Mouse (Mus musculus) kidney, postnatal 0 days (tissue): Measurements from ENCODE around the gene Krtap1-3. TPM values are rescaled to one million over a fixed set of nuclear protein-coding genes. Genes with fewer than 3 reads are reported as not detected.
A peak's percentile ranks its signal among the peaks of the same experiment; 100 is the strongest.

Experiments used
- ATAC-seq: fragments of 200-750 bp; cut with Nextera tagmentation; replicated peaks from 2 replicates; pipeline ENCODE4 v1.8.0; 2017; ENCODE audit warnings: low read depth, moderate number of reproducible peaks, moderate TSS enrichment, moderate library complexity; ENCODE audit not compliant: low FRiP score
- DNase-seq: peaks from one replicate; pipeline ENCODE4 v3.0.0-alpha.2; 2016; ENCODE audit warnings: low spot score
- H3K27ac ChIP-seq: fragments of 300-500 bp; sonication (generic); 2 replicates; pipeline ENCODE4 v1.5.1; 2014; ENCODE audit warnings: mild to moderate bottlenecking
- H3K27me3 ChIP-seq: fragments of 300-500 bp; sonication (generic); 2 replicates; pipeline ENCODE4 v1.6.1; 2014; ENCODE audit warnings: low read length, mixed read lengths; ENCODE audit not compliant: insufficient read depth
- H3K36me3 ChIP-seq: fragments of 300-500 bp; sonication (generic); 2 replicates; pipeline ENCODE4 v1.6.1; 2014; ENCODE audit warnings: low read length, mixed read lengths; ENCODE audit not compliant: insufficient read depth
- H3K4me1 ChIP-seq: fragments of 300-500 bp; sonication (generic); replicated peaks from 2 replicates; pipeline ENCODE4 v1.6.1; 2014; ENCODE audit warnings: antibody characterized with exemption, low read length, mixed read lengths; ENCODE audit not compliant: insufficient read depth
- H3K4me2 ChIP-seq: fragments of 300-500 bp; sonication (generic); 2 replicates; pipeline ENCODE4 v1.6.1; 2014; ENCODE audit warnings: mild to moderate bottlenecking, low read length, moderate library complexity, mixed read lengths
- H3K4me3 ChIP-seq: fragments of 300-500 bp; sonication (generic); replicated peaks from 2 replicates; pipeline ENCODE4 v1.5.1; 2014; ENCODE audit warnings: low read depth, low read length
- H3K9ac ChIP-seq: fragments of 300-500 bp; sonication (generic); 2 replicates; pipeline ENCODE4 v1.6.1; 2014; ENCODE audit warnings: low read depth, low read length
- H3K9me3 ChIP-seq: fragments of 300-500 bp; sonication (generic); replicated peaks from 2 replicates; pipeline ENCODE4 v1.6.1; 2016; ENCODE audit warnings: low read length, inconsistent platforms, mixed read lengths
- CTCF ChIP-seq: IDR thresholded peaks from 2 replicates; pipeline ENCODE4 v1.5.1; 2016; ENCODE audit warnings: antibody characterized with exemption, low read depth, mild to moderate bottlenecking, moderate library complexity
- WGBS: fragments of 180-500 bp; shearing (Covaris S2); extraction: QIAGEN DNeasy Blood & Tissue Kit; methylation state at CpG from one replicate; pipeline ENCODE4 v1.1.7; 2014; 5-methylcytosine and 5-hydroxymethylcytosine counted together
- polyA plus RNA-seq: library from polyadenylated mRNA; unstranded; fragments of >200 nt; fragmentation: Nextera tagmentation; extraction: Ambion mirVana; gene quantifications from 2 replicates; pipeline ENCODE4 v1.2.1, GENCODE M21; 2015

The Krtap1-3 gene
- polyA plus RNA-seq, 1 experiment from 2014 or later: not detected

DNA sequence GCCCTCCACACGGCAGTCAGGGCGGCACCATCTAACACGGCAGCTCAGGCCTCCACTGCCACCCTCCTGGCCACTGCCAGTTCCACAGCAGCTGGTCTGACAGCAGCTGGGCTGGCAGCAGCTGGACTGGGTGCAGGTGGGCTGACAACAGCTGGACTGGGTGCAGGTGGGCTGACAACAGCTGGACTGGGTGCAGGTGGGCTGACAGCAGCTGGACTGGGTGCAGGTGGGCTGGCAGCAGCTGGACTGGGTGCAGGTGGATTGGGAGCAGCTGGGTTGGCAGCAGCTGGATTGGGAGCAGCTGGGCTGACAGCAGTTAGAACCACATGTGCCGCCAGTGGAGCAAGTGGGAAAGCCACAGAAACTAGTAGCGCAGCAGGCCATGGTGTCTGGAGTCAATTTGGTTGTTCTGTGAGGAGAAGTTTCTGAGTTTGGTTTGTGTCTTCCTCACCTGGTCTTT lies 7.9 kb downstream of the Krtap1-3 start, which contains the start of gene Krtap1-4:
Krtap1-4 (minus strand) TSS at position 410 of the 460 bp plus-strand sequence.
- no peaks in the 10 kb centered on the region for H3K36me3 ChIP-seq
- DNase-seq: no peak
- ATAC-seq: no peak
- no peak for TF ChIP-seq CTCF
- no peaks in the 10 kb centered on the region for H3K27me3 ChIP-seq
- H3K9me3 ChIP-seq: no peaks in the 10 kb centered on the region
- no peak within 1 kb of the TSS for H3K27ac ChIP-seq
- H3K4me3 ChIP-seq: no peak within 1 kb of the TSS
- H3K4me1 ChIP-seq: no peaks in the 10 kb centered on the region
- no peak within 1 kb of the TSS for H3K9ac ChIP-seq
- 81% methylated on average over 5 of the region's 5 CpGs for WGBS
- no peak within 1 kb of the TSS for H3K4me2 ChIP-seq

DNA sequence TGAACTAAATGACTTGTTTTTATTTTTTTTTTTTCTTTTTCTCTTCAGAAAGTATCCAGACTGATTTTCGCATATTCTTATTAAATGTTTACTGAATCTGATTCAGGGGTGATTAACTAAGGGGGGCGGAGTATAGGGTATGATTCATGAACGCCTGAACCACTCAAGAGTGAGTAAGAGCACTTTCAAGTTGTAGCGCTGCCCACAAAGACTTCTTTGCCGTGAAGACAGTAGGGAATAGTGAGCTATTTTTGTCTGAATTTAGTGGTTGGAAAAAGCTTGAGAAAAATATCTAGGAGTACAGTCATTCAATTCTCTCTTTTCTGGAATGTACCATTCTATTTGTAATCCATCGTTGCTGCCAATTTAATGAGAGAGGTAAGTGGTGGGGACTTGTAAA lies 9.6 kb downstream of the Krtap1-3 start:
- Histone ChIP-seq H3K36me3 (no peaks in the 10 kb centered on the region), H3K4me3 (no peak overlapping the region), H3K27ac (no peak overlapping the region), H3K4me1 (no peaks in the 10 kb centered on the region), H3K9me3 (no peaks in the 10 kb centered on the region), H3K27me3 (no peaks in the 10 kb centered on the region), H3K4me2 (no peak overlapping the region), H3K9ac (no peak overlapping the region)
- no peak for TF ChIP-seq CTCF
- 81% methylated on average over 6 of the region's 6 CpGs for WGBS
- ATAC-seq (no peak), DNase-seq (no peak)

DNA sequence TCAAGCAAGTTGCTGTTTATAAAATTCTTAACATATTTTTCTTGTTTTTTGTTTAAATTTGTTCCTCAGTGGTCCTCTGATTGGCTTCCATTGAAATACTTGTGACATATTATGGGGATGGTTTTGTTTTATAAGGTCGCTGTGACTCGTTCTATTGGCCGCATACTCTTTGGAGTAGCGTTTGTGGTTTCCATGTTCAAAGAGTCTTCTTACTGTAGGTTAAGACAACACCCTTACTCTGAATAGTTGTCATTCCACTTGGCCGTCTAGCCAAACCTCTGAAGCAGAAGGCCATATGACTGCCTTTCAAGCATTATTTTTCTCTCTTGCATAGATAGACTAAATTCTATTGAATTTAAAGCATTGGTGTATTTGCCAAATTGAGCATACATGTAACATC lies 10.1 kb downstream of the Krtap1-3 start:
- Histone ChIP-seq H3K27me3 (no peaks in the 10 kb centered on the region), H3K9me3 (no peaks in the 10 kb centered on the region), H3K4me3 (no peak overlapping the region), H3K27ac (no peak overlapping the region), H3K4me1 (no peaks in the 10 kb centered on the region), H3K36me3 (no peaks in the 10 kb centered on the region), H3K4me2 (no peak overlapping the region), H3K9ac (no peak overlapping the region)
- DNase-seq (no peak), ATAC-seq (no peak)
- 89% methylated on average over 5 of the region's 5 CpGs for WGBS
- TF ChIP-seq CTCF: no peak

DNA sequence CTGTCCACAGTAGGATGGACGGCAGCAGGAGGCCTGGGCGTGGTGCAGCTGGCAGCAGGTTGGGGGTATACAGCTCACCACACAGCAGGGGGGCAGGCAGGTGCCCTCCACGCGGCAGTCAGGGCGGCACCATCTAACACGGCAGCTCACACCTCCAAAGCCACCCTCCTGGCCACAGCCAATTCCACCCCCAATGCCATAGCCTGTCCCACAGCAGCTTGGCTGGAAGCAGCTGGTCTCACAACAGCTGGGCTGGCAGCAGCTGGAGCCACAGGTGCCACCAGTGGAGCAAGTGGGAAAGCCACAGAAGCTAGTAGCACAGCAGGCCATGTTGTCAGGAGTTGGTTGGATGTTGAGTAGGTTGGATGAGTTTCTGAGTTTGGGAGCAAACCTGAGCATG lies 10.5 kb downstream of the Krtap1-3 start, which contains the start of gene Krtap1-5:
Krtap1-5 (minus strand) TSS at position 381 of the 400 bp plus-strand sequence.
- ATAC-seq (no peak), DNase-seq (no peak)
- Histone ChIP-seq H3K36me3 (no peaks in the 10 kb centered on the region), H3K4me1 (no peaks in the 10 kb centered on the region), H3K27ac (no peak within 1 kb of the TSS), H3K4me3 (no peak within 1 kb of the TSS), H3K9me3 (no peaks in the 10 kb centered on the region), H3K27me3 (no peaks in the 10 kb centered on the region), H3K9ac (no peak within 1 kb of the TSS), H3K4me2 (no peak within 1 kb of the TSS)
- WGBS: 85% methylated on average over 6 of the region's 6 CpGs
- no peak for TF ChIP-seq CTCF

DNA sequence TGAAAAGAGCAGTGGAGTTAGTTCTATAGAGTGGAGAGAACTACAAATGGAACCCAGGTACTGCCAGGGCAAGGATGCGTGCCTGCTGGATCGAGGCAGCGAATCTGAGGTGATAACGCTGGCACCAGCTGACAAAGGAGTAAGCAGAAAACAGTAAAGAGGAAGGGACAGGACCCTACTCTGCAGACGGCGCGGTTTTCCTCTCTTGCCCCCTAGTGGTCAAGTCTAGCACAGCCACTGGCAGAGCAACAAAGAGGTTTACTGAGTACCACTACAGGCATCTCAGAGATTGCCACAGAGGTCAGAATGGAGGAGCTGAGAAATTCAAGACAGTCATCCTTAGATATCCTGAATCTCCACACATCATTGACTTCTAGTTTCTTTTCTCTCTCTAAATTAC lies 17.0 kb downstream of the Krtap1-3 start:
- 4% methylated on average over 7 of the region's 7 CpGs for WGBS
- no peak for ATAC-seq

DNA sequence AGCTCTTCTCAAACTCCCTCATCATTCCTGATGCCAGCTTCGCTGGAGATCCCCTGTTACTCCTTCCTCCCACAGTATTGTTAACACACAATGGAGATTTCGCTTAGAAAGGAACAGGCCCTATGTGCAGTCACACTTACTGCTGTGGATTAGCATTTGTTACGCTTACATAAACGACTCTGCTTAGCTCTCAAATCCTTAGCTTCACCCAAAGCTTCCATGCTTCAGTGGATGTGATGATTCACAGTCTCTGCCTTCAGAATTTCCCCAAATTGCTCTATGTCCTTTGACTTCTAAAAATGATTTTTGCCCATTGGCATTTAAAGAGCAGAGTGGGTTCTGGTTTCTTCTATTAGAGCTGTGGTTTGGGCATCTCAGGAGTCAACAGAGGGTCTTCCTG lies 18.0 kb downstream of the Krtap1-3 start:
- H3K4me2 ChIP-seq: no peak overlapping the region
- no peak overlapping the region for H3K4me3 ChIP-seq
- H3K27me3 ChIP-seq: no peaks in the 10 kb centered on the region
- TF ChIP-seq CTCF: no peak
- no peaks in the 10 kb centered on the region for H3K9me3 ChIP-seq
- DNase-seq (peak; percentile 8), ATAC-seq (no peak)
- H3K36me3 ChIP-seq: no peaks in the 10 kb centered on the region
- 48% methylated on average over 4 of the region's 4 CpGs for WGBS
- no peak overlapping the region for H3K27ac ChIP-seq
- no peaks in the 10 kb centered on the region for H3K4me1 ChIP-seq
- H3K9ac ChIP-seq: no peak overlapping the region

More for the DNA sequence above, 17.0 kb downstream of the Krtap1-3 start:
- DNase-seq: peak; percentile 81
- Histone ChIP-seq H3K27ac (no peak overlapping the region), H3K4me3 (no peak overlapping the region), H3K4me2 (peak overlapping the region; percentile 38; the same call in 1 of the 2 replicates), H3K4me1 (no peaks in the 10 kb centered on the region), H3K9me3 (no peaks in the 10 kb centered on the region), H3K9ac (no peak overlapping the region), H3K36me3 (no peaks in the 10 kb centered on the region), H3K27me3 (no peaks in the 10 kb centered on the region)
- peak; percentile 85 for TF ChIP-seq CTCF

DNA sequence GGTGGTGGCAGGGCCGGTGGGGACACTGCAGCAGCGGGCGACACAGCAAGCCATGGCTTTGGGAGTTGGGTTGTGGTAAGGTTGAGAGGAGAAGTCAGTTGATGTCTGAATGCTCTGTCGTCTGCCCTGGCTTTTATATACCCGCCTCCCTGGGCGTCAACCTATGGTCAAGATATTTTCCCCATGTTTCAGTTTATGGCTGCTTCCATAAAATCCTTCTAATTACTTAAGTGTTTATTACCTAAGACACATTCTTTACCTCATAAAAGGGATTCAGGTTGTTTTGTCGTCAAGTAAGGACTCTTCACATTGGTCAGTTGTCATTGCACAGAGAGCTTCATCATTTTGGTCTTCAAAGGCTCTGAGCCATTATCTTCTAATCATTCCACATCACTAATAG lies 24.6 kb downstream of the Krtap1-3 start, which contains the start of gene Krtap3-1:
Krtap3-1 (minus strand) TSS at position 101 of the 400 bp plus-strand sequence.
- Histone ChIP-seq H3K4me1 (no peaks in the 10 kb centered on the region), H3K27me3 (no peaks in the 10 kb centered on the region), H3K4me2 (no peak within 1 kb of the TSS), H3K27ac (no peak within 1 kb of the TSS), H3K36me3 (no peaks in the 10 kb centered on the region), H3K9ac (no peak within 1 kb of the TSS), H3K9me3 (no peaks in the 10 kb centered on the region), H3K4me3 (no peak within 1 kb of the TSS)
- DNase-seq (no peak), ATAC-seq (no peak)
- TF ChIP-seq CTCF: no peak
- 82% methylated on average over 7 of the region's 7 CpGs for WGBS
